Mouse (Mus musculus) myocyte (in vitro differentiated cells): Measurements from ENCODE around the gene Ube4b.

ENCODE experiments used
- MAX ChIP-seq: IDR thresholded peaks from one replicate; pipeline ENCODE4 v1.6.1; 2011; ENCODE audit warnings: low read depth, mild to moderate bottlenecking, control low read depth
- POLR2A ChIP-seq: IDR thresholded peaks from one replicate; pipeline ENCODE4 v1.6.1; 2011; ENCODE audit warnings: low read depth, mild to moderate bottlenecking, control low read depth, moderate library complexity; ENCODE audit not compliant: insufficient read length
- POLR2AphosphoS2 ChIP-seq: IDR thresholded peaks from one replicate; pipeline ENCODE4 v1.6.1; 2011; ENCODE audit warnings: low read depth, control low read depth; ENCODE audit not compliant: insufficient read length

DNA sequence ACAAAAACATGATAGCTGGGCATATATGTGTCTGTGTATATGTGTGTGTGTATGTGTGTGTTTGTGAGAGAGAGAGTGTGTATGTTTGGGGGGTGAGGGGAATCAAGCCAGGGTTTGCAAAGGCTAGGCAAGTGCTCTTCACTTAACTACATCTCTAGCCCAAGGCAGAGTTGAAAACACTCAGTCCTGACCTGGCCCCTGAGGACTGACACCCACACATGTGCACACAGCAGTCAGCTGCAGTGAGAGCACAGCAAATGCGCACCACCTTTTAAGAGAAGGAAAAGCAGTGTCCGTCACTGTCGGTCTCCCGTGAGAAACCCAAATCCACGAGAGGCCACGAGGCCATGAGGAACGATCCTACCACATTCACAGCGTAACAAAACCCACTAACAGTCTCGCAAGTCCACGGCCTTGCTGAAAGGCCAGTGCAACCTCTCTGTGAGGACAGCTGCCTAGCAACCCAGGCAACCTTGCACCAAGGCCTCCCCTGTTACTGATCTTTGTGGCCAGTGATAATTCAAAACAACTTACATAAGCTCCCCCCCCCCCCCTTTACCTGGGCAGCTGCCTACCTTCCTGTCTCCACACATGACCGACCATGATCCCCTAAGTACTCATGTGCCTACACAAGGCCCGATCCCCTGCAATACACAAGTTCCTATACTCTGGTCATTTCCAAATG lies 33.1 kb downstream of the Ube4b start:
- TF ChIP-seq POLR2A = no peak
- no peak for TF ChIP-seq MAX
- TF ChIP-seq POLR2AphosphoS2 = no peak
